Mouse (Mus musculus) left cerebral cortex, adult 11 months (tissue): ENCODE measurements around the gene Gm45208.
"Not testable (repeated sequence)": the region's sequence is repeated elsewhere in the genome, so short reads cannot be mapped to it uniquely, and the experiment has no call there.

Experiments used
- DNase-seq: peaks from one replicate; pipeline ENCODE4 v3.0.0; 2022; ENCODE audit warnings: low spot score

Gm45208 gene

DNA sequence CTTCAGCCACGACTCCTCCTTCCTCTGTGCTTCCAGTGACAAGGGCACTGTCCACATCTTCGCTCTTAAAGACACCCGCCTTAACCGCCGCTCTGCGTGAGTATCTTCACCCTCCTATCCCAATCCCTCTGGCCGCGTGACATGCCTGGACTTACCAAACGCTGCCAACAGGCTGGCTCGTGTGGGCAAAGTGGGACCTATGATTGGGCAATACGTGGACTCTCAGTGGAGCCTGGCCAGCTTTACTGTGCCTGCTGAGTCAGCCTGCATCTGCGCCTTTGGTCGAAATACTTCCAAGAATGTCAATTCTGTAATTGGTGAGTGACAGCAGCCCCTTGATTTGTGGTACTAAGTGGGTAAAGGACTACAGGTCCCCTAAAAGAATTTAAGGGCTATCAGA, 5.1 kb downstream of the Gm45208 start:
- DNase-seq, result no peak

DNA sequence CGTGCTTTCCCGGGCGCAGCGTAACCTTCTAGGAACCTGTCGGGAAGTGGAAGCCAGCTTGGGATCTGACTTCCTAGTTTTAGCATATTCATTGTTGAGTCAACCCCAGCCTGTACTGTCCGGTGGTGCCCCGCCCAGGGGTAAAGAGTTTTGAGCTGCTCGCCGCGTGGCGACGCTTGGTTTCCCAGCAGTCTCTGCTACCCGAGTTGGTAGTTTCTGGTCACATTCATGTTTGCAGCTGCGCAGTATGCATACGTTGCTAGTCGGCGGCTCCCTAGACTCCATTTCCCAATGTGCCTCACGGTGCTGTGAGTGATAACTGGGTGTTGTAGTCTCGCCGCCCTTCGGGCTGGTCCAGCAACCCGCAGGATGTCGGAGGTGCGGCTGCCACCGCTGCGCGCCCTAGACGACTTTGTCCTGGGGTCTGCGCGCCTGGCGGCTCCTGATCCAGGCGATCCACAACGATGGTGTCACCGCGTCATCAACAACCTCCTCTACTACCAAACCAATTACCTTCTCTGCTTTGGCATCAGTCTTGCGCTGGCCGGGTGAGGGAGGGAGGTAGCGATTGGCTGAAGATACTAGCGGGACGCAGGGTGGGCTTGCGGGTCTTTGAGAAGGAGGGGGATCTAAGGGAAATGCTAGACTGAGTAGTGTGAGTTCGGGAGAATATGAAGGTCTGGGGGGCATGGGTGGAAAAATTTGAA, 6.3 kb downstream of the Gm45208 start, which contains the start of gene Praf2:
Praf2 (plus strand) TSS at position 225 of the 707 bp plus-strand sequence.
- DNase-seq, result peak; percentile 79

DNA sequence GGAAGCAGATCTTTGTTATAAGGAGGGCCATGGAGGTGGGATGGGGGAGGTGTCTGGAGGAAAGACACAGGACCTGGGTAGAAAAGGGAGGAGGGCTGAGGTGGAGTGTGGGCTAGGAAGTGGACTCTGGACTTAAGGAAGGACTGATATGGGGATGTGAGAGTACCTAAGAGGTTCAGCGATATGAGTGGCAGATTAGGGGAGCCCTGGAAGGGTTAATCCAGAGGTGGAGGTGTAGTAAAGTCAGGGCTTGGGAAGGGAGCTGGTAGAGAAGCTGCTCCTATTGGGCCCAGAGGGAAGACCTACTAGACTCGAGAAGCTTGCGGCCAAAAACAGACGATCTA, 6.8 kb downstream of the Gm45208 start:
- DNase-seq, result no peak

DNA sequence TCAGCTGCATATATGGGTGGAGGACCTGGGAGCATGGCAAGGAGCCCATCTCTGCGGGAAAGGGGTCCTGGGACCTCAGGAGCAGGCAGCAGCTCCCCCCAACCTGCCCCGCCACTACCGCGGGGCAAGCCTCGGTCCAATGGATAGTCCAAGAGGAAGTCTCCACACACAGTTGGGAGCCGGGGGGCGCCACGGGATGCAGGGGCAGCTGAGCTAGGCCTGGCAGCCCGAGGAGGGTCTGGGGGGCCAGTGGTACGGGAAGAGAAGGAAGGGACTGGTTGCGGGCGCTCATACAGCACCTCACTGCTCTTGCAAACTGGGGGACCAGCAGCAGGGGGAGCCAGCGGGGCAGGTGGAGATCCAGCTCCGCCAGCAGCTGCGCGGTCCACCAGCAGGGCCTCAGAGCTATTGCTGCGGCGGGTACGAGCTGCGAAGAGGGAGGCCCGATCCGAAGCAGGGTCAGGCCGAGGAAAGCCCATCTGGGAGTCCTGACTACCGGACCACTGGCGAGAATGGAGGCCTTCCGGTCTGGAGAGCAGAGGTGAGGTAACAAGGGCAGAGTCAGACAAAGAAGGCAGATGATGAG, 11.6 kb downstream of the Gm45208 start:
- DNase-seq, result peak; percentile 39

DNA sequence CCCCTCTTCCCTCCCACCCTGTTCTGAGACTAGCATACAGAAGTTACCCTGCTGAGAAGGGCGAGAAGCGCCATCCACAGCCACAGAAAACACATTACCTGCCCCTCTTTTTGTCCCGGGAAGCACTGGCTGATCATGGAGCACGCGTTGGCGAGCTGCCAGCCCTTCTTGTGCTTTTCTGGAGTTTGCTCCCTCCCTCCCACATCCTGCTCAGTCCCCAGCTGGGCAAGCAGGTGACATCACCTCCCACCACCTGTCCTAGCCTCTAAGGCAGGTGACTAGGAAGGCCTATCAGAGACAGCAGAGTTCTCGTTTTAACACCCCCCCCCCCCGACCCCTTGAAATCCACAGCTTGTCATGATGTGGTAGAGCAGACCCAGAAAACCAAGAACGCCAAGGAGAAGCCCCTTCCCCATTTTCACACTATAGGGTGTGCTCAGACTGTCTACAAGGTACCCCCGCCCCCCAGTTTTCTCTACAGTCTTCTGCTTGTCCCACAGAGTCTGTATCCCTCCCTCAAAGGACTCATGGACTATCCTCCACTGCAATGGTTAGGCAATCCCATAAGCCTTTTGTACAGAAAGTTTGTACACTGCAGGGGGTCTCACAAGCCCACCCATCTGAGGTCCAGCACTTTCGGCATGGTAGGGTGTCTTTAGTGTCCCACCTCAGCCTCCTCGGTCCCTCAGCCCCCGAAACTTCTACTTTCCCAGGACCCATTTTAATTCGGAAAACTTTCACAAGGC, 17.5 kb downstream of the Gm45208 start:
- no peak for DNase-seq

DNA sequence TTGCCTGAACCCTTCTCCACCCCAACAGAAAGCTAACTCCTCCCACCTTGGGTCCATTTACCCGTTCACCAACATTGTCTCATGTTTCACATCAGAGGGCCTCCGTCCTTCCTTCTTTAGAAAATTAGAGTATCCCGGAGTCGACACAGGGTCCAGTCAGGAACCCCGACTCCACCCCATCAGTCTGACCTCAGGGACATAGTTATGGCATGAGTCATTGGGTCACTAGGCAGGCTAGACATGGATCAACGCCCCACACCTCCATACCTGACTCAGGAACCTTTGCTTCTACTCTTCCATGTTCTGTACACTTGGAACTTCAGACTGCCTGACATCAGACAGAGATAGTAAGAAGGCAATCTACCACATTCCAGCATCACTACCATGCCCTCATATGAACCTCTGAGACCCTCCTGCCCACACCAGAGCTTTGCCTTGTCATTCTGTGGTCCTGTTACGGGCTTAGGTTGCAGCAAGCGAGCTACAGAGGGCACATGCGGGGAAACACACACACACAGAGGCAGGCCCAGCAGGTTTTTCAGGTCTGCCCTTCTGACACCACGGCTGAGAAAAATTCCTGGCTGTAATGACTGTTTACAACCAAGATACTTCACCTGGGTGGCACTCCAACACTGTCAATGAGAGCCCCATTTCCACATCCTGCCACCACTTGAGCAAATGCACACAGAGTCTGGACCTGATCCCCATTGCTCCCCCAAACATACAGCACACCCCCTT, 18.2 kb downstream of the Gm45208 start:
- DNase-seq, result no peak

DNA sequence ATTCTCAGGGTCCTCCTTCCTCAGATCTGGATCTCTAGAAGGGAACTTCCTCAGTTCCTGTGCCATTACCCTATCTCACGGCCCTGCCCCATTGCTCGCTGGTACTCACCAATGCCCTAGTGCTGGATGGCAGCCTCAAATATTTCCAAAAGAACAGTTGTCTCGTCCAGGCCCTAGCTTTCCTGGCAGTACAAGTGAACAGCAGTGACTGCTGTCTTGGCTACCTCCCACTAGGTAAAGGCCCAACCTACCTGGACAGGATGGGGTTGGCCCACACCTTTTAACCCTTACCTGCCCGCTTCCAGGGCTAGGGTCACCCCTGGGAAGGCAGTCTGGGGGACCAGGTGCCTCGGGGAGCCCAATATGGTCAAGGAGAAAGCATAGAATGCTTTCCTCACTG, 19.1 kb downstream of the Gm45208 start:
- DNase-seq, result no peak

DNA sequence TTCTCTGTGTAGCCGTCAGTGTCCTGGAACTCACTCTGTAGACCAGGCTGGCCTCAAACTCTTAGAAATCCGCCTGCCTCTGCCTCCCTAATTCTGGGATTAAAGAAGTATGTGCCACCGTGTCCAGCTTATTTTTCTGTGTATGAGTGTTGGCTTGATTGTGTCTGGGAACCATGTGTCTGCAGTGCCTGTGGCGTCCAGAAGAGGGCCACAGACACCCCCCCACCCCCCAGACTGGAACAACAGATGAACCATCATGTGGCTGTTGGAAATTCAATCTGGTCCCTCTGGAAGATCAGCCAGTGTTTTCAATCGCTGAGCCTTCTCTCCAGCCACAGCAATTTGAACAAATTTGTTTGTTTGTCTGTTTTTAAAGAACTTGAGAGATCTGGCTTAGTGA, 21.4 kb downstream of the Gm45208 start:
- DNase-seq, result no peak

DNA sequence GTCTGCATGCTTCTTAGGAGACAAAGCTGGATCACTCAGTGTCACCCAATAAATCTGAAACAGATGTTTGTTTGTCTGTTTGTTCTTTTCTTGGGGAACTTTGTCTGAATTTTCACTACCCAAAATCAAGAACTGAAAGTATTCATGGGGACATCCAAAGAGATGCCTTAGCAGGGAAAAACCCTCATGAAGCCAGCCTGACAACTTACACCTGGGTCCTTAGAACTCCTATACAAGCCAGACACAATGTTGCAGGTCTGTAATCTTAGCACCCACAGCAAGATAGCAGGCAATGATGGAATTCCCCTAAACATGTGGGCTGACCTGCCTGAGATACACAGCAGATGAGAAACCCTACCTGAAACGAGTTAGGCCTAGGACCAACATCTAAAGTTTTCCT, 22.9 kb downstream of the Gm45208 start:
- DNase-seq, result no peak

DNA sequence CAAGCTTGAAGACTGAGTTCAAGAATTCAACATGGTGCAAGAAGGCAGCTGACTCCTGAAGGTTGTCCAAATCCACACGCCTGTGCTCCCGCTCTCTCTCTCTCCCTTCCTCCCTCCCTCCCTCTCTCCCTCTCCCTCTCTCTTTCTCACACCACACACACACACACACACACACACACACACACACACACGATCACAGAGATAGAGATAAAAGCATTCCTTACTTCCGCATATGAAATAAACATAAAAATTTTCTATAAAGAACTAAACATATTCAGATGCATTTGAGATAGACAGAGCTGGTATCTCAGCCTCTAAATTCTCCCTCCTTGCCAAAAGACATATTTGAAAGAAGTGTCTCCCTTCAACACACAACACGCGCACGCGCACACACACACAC, 23.4 kb downstream of the Gm45208 start:
- DNase-seq, result no peak

DNA sequence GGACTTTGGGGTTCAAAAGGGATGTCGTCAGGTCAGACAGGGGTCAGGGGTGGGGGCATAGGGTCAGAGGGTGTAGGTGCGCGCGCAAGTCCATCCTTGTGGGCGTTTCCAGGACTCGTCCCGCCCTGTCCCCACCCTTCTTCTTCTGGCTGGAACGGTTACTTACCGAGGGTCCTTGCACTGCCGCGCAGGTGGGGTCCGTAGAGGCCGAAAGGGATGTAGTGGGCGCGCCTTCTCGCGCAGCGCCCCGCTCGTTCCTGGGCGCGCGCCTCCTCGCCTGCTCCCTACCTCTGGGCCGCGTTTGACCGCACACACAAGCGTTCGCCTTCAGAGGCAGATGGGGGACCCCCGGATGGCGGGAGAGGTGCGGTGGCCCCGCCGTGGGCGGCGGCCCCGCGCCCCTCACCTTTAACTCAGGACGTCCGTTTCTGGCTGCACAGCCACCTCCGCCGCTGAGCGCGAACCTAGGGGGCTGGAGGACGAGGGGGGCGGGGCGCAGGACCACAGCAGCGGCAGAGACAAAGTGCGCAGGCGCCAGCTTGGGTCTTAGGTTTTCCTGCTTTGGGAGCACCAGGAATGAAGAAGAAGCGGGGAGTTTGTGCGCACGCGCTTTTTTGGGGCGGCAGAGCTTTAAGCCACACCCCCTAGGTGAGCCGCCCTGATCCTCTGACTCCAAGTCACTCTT, 28.5 kb downstream of the Gm45208 start, which contains the start of gene Ccdc120:
Ccdc120 (minus strand) TSS at position 474 of the 685 bp plus-strand sequence.
- DNase-seq, result no peak

DNA sequence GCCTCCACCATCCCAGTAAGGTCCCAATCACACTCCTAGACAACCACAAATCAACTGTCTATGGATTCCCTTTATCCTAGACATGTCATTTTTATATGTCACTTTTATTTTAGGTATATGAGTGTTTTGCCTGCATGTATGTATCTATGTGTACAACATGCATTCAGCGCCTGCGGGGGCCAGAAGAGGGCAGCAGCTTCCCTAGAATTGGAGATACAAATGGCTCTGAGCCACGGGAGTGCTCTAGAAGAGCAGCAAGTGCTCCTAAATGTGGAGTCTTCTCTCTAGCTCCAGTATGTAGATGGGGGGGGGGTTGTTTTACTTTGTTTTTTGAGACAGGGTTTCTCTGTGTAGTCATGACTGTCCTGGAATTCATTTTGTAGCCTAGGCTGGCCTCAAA, 31.6 kb downstream of the Gm45208 start:
- DNase-seq, result not testable (repeated sequence)

DNA sequence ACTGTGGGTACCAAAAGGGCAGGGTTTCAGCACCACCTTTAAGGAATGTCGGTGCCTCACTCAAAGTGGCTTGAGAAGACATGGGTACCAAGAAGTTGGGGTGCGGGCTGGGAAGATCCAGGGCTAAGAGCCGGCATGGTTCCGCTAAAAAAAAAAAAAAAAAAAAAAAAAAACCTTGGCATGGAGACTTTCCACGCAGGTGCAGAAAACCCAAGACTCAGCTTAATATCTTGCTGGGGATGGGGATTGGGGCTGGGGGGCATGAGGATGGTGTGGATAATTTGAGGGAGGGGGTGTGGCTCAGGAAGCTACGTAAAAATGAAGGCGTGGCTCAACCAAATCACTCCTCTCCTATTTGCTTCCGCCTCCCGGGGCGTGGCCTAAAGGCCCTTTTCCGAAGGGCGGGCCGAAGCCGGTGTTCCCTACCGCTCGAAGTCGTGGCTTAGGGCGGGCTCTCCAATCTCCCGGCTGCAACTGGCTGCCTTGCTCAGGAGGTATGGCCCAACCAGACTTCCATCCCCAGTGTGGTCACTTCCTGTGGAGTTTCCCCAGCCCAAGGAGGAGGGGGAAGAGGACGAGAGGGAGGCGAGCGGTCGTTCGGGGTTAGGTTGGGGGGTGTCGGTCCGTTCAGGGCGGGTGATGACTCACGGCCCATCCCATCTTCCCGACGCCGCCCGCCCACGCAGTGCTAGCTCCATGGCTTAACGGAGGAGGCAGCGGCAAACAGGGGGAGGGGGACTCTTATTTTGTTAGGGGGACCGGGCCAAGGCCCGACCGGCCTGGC, 40.3 kb downstream of the Gm45208 start, which contains the start of gene Tfe3:
Tfe3 (plus strand) TSS at position 424 of the 784 bp plus-strand sequence.
- peak; percentile 85 for DNase-seq

DNA sequence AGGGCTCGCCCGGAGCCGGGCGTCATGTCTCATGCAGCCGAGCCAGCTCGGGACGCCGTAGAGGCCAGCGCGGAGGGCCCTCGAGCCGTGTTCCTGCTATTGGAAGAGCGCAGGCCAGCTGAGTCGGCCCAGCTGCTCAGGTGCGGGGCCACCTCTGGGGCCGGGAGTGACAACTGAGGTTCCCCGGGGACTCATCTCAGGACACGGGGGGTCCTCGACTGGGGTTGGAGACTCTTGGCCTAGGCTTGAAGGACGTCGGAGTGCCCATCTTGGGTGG, 40.8 kb downstream of the Gm45208 start:
- DNase-seq, result no peak

DNA sequence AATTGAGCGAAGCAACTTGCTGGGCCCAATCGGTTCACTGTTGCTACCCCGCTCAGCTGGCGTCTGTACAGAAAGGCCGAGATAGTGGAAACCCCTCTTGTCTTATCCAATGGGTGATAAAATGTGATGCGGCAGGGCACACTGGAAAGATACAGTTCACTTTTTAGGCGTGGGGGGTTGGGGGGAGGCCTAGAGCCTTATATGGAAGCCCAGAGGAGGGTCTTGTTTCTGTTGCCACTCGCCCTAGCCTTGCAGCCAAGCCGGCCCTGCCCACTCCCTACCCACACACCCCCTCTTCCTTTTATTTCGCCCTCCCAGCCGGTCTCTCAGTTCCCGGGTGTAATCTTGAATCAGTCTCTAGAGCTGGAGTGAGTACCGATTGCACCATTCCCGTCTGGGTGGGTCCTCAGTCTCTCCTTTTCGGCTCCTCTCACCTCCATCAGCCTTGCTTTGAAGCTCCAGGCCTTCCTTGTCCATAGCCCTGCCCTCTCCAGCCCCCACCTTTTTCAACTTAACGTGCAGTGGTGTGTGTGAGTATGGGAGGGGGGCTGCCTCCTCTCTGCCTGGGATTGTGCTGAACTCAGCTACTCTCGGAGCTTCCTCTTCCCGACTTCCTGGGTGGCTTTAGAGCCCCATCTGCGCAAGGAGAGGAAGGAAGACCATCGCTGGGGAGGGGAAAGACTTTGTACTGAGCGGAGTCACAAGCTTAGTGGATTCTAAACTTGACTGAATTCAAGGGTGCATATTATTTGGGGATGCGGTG, 41.8 kb downstream of the Gm45208 start:
- DNase-seq, result no peak

DNA sequence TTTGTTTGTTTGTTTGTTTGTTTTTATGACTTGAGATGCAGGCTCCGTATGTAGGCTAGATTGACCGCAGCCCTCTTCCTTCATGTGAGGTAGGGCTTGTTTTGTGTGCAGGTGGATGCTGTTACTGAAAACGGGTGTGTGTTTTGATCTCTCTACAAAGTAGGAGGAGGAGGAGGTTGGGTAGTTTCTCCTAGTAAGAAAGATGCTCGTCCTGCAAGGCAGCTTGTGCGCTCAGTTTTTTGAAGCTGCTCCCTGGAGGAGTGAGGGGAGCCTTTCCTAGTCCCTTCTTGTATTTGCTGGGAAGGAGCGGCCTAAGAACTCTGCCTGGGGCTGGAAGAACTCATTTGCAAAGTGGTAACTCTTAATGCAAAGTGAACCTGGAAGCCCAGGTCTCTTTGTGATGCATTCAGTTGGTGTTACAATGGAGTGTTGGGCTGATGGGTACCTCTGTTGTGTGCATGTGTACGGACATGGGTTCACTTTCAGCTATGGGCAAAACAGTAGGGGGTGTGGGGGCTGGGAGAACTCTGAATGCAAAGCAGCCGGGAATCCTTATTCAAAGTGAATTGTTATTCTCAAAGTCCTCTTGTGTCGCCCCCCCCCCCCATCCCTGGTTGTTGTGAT, 42.7 kb downstream of the Gm45208 start:
- DNase-seq, result no peak

DNA sequence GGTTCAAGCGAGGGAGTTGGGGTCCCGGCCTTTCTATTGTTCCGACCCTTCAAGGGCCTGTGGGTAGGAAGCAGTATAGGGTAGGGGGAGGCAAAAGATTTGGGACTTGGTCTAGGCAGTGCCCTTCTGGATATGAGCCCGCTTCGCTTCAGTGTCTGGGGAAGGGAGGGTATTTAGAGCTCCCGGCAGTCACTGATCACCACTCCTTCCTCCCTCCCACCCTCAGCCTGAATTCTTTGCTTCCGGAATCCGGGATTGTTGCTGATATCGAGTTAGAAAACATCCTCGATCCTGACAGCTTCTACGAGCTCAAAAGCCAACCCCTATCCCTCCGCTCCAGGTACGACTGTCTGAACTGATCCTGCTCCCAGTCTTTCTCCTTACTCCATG, 43.2 kb downstream of the Gm45208 start:
- no peak for DNase-seq

DNA sequence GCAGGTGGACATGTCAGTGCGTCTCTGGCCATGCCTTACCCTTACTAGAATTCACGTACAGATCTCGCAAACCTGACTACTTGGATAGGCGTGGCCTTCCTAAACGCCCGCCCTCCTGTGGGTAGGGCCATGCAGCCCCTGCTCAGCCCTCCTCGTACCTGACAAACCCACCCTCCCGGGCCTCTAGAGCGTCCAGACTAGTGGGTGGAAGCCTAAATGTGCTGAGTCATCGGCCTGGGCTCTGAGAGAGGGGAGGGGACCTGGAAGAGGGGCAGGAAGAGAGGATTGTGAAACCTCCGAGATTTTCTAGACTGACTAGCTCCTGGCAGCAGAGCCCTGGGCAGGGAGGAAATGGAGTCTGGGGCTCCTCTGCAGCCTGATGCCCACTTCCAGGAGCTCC, 43.7 kb downstream of the Gm45208 start:
- no peak for DNase-seq

DNA sequence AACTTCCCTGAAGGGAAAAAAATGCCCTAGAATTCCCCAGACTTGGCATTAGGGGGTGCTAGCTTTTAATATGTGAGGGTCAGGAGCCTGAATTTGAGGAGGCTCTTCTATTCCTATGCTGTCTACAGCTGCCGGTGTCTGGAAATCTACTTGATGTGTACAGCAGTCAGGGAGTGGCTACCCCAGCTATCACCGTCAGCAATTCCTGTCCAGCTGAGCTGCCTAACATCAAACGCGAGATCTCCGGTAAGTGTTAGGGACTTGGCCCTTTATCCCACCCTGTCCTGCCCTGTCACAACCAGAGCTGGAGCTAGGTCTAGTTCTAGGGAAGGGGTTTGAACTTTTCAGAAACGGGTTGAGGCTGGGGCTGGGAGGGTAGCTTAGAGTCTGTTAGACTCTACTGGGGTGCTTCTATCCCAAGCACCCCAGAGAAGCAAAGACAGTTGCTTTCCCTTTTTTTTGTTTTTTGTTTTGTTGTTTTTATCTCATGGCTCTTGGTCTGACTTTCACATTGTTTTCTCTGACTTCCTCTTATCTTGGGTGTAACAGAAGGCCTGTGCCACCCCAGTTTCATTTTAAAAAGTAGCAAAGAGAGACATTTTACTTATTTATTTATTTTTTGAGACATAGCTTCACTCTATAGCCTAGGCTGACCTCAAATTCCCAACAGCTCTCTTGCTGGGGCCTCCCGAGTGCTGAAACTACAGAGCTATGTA, 47.4 kb downstream of the Gm45208 start:
- no peak for DNase-seq
